Mouse (Mus musculus): ENCODE results near the gene Igf1r.

Gene Igf1r

DNA sequence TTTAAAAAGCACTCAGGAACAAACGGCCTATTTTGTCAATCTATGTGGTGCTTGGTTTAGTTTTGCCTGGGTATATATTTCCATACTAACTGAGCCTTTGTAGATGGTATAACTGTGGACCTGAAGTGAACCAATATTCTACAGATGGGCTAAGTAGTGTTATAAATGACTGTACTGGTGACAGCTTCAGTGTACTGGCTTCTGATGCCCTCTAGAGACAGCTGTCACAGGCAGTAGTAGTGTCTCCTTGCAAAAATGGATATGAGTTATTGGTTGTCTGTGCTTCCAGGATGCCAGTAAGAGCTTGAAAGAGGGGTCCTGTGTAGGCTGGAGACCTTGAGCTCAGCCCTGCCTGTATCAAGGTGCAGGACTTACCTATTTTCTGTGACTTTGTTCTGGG, 227.0 kb downstream of the Igf1r start:
- peak; percentile 39 for DNase-seq (ENCODE audit: low read depth)

DNA sequence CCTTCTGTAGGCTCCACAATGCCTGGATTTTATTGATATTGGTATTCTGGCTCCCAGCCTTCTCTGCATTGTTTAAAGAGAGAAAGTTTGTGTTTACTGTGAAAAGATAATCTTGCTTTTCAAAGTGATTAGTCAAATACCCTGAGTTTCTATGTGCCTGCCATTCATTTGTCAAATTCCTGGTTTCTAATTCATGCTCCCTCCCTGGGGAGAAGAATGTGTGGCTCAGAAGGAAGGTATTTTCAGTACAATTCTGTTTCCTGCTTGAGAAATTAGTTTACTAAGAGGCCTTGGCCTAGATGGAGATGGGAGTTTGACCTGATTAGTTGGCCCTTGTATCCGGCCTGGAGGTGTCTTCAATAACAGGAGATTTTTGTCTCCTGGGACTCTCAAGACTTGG, 228.5 kb downstream of the Igf1r start:
- DNase-seq (ENCODE audit: low read depth), result no peak

DNA sequence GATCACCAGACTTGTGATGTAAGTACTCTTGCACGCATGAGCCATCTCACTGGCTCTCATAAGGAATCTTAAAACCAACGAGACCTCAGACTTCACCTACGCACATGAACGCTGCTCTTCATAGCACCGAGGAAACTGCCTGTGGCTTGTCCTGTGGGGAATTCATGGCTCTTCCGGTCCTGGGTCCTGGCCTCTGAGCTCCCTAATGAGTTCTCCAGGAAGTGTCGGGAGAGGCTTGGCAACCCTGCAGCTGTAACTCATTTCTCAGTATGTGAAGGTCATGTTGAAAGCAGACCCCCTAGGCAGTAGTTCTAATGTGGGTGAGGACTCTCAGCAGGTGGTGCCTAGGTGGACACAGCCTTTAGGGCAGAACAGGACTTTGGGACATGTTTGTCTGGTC, 229.4 kb downstream of the Igf1r start:
- DNase-seq (ENCODE audit: low read depth), result no peak

DNA sequence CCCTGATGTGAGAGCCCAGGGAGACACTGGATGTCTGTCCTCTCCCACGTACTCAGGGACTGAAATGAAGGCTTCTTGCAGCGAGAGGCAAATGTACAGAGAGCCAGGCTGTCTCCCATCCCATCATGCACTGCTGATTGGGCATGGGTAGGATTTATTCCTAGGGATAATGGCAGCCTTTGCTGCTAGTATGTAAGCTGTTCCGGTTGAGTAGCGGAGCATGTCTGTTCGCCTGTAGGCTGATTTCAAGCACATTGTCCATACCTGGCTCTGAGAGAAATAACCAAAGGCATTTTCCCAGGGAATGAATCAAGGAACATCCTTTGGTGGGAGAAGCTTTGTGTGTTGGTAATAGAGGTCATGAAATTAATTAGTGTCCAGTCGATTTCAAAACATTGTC, 230.1 kb downstream of the Igf1r start:
- DNase-seq (ENCODE audit: low read depth), result no peak

DNA sequence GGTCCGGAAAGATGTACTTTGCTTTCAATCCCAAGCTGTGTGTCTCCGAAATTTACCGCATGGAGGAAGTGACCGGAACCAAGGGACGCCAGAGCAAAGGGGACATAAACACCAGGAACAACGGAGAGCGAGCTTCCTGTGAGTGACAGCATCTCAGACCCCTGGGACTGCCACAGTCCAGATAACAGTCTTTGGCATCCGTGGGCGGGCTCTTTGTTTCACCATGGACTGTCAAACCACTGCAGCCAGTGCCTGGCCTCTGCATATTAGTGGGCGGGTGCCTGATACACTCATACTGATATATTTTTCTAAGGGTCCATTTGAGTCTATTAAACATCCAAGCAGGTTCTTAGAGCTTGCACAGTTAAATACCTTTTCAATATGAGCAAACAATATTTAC, 230.8 kb downstream of the Igf1r start:
- no peak for DNase-seq (ENCODE audit: low read depth)

DNA sequence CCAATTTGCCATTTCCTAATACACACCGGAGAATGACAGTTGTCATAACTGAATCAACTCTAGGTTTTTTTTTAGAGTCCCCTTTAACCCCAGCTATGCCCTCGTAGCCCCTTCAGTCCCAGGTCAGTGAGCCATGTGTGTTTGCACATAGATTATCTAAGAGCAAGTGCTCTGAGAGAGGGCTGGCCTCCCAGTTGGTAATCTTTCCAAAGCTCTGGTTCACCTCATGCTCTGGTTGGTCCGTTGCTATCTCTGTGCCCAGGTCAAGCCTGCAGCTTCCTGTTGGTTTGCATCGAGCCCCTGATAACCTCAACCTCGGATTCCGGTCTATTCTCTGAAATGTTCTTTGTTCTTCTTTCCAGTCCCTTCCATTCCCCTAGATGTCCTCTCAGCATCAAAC, 236.6 kb downstream of the Igf1r start:
- DNase-seq (ENCODE audit: low read depth), result peak; percentile 97

DNA sequence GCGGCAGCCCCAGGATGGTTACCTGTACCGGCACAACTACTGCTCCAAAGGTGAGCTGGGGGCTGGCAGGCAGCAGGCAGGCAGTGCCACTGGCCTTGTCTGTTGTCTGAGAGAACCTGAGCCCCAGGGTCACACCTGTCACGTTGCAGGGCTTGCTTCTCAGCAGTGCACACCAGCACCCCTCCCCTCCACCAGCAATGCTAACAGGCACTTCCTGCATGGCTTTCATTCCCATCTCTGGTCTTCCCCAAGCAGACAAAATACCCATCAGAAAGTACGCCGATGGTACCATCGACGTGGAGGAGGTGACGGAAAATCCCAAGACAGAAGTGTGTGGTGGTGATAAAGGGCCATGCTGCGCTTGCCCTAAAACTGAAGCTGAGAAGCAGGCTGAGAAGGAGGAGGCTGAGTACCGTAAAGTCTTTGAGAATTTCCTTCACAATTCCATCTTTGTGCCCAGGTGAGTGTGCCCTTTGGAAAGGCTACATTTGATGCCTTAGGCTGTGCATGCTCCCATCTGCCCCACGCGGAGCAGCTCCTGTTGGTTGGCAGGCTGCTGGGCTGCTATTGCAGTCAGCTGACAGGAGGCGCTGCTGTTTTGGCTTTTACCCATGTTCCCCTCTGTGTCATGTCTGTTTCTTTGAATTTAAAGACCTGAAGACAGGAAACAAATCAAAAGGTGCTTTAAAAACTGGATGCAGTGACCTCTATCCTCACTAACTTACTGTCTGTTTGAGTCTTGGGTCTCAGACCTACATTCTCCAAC, 237.2 kb downstream of the Igf1r start:
- no peak for DNase-seq (ENCODE audit: low read depth)

DNA sequence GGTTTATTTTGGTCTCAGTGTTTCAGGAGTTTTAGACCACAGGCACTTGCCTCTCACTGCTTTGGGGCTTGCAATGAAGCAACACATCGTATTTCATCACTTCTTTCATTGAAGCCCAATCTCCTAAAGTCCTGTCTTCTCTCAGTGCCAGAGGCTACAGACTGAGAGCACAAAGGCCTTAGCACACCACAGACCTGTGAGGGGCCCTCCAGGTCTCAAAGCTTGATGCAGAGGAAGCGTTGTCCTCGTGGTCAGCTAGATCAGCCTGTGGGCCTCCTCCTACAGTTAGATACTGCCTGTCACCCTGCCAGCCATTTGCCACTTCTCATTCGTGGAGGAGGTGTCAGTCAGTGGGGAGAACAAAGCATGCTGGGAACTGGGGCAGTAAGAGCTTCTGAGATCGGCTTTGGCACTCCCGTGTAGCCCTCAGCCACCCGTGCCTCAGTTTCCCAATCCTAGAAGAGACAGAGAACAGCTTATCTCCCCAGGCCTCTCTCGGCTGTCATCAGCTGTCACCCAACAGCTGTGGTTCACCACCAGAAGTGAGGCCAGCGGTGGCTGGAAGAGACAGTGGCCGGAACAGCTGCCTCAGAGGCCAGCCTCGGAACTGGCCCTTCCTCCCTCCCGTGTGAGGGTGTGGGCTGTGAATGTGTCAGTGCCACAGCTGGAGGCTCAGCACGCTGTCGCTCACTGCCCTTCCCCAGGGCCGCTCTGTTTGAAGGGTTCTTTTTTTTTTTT, 241.5 kb downstream of the Igf1r start:
- peak; percentile 87 for DNase-seq (ENCODE audit: low read depth)

DNA sequence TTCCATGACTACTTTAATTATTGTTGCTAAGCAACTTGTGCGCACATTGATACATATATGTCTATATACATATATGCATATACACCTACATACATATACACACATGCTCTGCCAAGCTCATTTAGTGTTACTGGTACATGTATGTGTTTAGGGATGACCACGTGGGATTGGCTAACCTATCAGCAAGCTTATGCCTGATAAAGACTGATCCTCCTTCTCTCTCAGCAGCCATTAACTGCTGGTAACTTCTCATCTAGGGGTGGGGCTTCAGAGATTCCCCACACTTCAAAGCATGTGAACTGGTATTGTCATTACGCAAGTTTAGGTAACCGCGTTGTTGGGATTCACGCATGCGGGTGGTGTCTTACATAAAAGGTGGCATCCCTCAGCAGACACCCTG, 247.0 kb downstream of the Igf1r start:
- no peak for DNase-seq (ENCODE audit: low read depth)

DNA sequence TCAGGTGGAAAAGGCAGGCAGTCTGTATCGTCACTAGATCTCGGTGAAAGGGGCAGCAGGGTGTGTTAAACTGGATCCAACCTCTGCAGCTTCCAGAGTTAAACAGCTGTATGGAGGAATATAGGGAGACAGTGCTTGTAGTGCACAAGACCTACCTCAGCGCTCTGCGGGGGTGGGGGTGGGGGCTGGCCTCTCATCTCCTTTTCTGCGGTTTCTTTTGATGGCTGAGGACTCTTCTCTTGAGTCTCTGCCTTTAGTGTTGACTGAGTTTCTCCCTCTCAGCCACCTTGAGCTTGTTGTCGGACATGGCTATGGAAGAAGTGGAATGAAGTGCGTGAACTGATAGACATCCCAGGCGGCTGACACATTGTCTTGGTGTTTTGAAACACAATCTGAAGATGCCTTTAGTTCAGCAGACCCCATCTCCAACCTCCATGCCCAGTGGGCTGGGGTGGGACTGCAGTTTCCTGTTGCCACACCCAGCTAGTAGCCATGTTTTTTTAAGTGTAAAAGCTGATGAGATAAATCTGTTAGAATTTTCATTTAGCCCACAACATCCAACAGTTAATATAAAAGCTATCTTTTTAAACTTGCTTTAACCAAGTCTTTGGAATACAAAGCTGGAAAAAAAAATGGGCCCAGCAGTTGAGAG, 253.3 kb downstream of the Igf1r start:
- no peak for DNase-seq (ENCODE audit: low read depth)

DNA sequence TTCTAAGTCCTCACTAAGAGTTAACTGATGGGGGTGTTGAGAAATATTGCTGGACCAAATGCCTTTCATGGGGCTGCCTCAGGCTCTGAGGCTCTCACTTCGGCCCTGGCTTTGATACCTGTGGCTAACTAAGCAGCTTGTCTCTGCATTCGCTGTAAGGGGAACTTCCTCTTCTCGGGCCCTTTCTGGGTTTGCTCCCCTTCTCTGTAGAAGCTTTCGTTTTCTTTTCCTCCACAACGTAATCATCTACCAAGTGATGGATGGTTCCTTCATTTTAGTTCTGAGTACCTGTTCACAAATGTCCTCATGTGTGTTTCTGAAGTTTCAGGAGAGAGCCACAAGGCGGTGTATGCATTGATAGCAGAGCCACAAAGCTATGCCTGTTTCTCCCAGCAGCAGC, 256.4 kb downstream of the Igf1r start:
- no peak for DNase-seq (ENCODE audit: low read depth)

DNA sequence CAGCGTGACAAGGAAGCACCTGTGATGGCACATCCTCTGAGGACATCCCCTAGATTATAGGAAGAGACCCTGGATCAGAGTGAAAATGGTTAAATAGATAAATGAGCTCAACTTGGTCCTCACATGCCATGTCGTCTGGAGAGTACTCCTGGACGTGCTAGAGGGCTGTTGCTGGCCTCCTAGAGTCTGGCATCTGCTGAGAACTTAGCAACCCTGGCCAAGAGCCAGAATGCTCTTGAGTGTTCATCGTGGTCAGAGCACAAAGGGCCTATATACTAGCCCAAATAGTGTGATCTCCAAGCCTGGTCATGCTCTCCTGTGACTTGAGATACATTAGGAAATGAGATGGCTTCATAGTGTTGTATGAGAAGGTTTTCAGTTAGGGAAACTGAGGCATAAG, 257.8 kb downstream of the Igf1r start:
- peak; percentile 46 for DNase-seq (ENCODE audit: low read depth)

DNA sequence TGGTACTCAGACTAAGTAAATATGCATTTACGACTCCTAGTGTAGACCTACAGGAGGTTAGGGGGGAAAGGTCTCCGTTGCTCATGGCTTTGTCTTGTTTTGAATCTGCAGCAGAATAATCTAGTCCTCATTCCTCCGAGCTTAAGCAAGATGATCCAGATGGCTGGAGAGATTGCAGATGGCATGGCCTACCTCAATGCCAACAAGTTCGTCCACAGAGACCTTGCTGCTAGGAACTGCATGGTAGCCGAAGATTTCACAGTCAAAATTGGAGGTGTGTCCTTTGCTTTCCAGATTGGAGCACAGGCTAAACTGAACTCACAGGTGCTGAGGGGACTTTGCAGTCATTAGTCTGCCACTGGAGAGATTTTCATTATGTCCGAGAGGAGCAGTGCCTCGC, 259.3 kb downstream of the Igf1r start:
- DNase-seq (ENCODE audit: low read depth), result no peak

DNA sequence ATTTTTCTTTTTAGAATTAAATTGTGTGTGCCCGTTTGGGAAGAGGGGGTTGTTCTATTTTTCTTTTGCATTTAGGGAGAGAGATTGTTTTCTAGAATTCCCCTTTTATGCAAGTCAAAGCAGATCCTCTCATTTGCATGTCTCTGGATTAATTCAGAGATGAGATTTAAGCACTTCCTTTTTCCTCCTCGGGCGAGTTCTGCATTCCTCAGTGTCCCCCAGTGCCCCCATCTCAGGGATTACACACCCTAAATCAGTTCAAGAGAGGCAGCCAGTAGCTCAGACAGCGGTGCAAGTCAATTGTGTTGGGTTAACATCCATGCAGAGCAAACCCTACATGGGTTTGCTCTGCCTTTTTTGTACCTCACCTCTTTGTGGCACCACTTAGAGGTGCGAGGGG, 261.2 kb downstream of the Igf1r start:
- no peak for DNase-seq (ENCODE audit: low read depth)

DNA sequence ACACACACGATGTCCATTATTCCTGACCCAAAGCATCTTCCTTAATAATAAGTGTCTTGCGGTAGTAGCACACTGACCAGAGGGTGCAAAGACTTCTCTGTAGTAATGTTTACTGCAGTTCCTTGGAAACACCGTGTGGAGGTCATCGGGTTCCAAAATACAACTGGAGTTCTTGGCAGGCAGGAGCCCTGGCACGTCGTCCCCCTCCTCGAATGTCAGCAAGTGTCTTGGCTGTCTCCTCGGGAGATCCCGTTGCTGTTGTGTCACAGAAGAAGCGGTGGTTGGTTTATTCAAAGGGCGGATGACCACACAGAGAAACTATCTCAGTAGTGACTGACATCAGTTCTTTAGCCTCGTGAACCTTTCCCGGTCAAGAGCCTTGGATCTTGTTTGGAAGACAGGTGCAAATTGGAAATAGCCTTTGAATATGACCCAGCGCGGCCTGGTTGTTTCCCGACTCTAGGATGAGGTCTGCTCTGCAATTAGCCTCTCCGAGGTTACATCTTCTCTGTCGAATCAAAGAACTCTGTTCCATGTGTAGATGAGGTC, 263.0 kb downstream of the Igf1r start:
- DNase-seq (ENCODE audit: low read depth), result no peak

DNA sequence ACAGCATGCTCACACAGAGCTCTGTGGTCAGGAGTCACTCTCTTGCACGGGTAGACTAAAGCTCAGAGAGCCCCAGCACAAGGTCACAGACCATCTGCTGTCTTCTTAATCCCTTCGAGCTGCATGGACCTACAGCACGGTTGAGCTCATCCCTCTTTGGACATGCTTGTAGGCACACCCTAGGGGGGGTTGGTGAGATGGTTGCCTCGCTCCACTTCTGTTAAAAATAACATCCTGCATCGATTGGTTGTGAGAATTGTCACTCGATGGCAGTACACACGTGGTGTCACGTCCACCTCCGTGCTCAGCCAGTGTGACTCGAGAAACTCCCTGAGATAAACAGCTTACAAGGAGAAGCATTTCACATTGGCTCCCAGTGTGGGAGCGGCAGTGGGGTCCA, 266.3 kb downstream of the Igf1r start:
- DNase-seq (ENCODE audit: low read depth), result no peak

DNA sequence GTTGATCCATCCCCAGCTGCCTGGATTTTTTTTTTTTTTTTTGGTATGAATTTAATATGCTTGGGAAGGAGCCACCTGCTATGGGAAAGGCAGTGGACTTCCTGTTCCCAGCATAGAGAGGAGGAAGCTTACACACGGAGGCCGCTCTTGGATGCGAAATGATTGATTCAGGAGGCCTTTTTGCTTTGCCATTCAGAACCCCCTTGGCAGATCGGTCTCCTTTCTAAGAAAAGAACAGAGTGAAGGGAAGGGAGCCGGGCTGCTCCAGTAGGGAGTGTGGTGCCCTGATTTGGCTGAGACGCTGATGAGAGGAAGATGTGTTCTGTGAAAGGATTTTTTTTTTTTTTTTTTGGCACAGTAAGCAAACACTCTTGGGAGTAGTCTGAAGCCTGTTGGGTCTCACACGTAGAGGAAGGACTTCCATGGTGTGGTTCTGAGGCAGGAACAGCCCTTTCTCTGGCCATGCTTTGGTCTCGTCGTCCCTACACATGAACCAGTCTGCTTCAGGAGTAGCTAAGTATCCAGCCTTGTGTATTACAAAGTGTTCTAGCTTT, 269.1 kb downstream of the Igf1r start:
- DNase-seq (ENCODE audit: low read depth), result no peak

DNA sequence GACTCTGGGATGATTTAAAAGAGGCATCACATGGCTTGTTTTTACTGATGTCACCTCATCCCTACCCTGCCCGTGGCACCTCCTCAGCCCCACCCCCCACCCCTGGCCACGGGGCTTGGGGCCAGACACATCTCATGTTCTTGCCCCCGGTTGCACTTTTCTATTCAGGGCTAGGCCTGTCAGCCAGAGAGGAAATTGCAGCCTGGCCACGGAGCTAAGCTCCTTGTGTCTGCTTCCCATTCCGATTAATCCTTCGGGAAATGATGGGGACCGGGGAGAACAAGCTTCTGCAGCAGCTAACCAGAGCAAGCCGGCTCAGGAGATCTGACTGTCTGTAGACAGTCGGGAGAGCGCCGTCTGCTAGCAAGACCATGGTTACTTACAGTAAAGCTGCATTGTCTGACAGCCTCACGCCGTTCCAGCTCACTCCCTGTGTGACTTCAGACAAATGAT, 270.8 kb downstream of the Igf1r start:
- DNase-seq (ENCODE audit: low read depth), result no peak

DNA sequence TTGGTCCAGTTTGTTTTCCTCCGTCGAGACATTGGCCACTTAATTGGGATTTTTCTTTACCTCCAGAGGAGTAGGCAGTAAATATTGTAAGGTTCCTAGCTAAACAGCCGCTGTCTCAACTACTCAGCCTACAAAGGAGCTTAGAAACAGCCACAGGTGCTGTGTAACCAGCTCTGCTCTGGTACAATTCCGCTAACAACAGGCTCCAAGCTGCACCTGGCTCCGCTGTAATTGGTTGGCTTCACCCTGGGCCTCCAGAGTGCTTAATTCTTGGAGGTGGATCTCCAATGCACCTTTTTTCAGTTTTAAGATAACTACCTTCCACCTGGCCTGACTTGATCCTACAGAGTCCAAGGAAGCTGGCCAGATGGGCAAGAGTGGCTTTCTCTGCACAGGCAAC, 271.4 kb downstream of the Igf1r start:
- no peak for DNase-seq (ENCODE audit: low read depth)

DNA sequence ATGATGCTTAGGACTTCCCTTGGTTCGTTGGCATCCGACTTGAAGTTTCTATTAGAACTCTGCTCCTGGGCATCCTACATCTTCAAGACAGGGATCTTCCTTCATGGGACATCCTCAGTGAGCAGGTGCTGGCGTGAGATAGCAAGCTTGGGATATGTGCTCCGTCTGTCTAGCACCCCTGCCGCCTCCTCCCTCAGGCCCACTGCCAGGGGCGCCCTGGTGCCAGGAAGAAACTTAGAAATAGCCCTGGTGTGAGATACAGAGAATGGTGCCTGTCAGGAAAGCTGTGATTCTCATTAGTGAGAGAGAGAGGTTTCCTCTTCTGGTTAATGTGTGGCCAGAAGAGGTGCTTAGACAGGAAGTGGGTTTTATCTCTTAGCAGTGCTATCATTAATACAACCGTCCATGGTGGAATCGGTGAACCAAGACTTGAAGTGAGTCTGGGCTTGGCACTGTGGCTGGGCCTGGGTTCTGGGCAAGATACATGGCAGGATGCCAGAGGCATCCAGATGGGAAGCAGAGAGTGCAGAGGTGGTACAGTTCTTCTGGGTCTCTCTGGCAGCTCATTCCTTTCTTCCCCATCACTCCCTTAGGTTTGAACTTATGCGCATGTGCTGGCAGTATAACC, 272.9 kb downstream of the Igf1r start:
- DNase-seq (ENCODE audit: low read depth), result peak; percentile 15

DNA sequence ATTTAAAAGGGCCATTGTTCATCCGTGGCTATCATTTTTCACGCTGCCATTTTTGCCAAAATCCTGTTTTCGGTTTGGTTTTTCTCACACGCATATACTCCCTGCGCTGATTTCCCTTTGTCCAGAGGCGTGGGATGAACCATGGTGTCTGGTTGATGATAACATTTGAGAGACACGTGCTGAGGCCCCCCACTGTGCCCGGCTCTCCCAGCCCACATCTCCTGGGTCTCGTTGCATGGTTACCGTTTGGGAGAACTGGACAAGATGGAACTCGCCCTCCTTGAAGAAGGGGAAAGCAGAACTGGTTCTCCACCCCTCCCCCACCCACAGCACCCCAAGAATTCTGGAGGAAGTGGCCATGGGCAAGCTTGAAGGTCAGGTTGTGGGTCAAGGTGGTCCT, 274.4 kb downstream of the Igf1r start:
- DNase-seq (ENCODE audit: low read depth), result no peak

DNA sequence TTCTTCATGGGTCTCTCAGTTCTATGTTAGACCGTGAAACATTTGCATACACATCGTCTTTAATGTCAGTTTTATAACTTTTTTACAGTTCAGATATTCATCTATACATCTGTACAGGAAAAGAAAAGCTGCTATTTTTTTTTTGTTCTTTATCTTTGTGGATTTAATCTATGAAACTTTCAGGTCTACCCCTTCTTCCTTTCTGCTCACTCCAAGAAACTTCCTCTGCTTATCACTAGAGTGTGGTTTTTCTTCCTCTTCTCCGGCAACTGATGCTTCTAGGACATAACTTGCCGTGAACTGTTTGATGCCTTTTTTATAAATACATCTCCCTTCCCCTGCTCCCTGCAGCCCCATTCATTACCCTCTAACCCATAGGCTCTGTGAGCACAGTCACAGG, 275.0 kb downstream of the Igf1r start:
- no peak for DNase-seq (ENCODE audit: low read depth)
